Mouse (Mus musculus): Measurements from ENCODE around the gene Ech1. TPM values are rescaled to one million over a fixed set of nuclear protein-coding genes. Genes with fewer than 3 reads are reported as not detected.

The Ech1 gene
- polyA plus RNA-seq, 2 experiments = 62.4 to 92.5 TPM

- DNase-seq (ENCODE audit: low read depth in 3 of 3, low spot score in 3 of 3) (no peak), ATAC-seq (ENCODE audit: insufficient read depth) (no peak)
- no peak for TF ChIP-seq CTCF (IDR thresholded peaks at IDR 0.05; ENCODE audit: low read depth)
- no peak for TF ChIP-seq EP300 (IDR thresholded peaks at IDR 0.05; ENCODE audit: low read depth)
- Histone ChIP-seq H3K9ac (replicated peaks) (no peak overlapping the region), H3K4me2 (ENCODE audit: low read depth) (no peak overlapping the region), H3K36me3 (replicated peaks; ENCODE audit: control insufficient read depth, insufficient read depth, low read depth) (no peaks in the 10 kb centered on the region), H3K9me3 (ENCODE audit: control insufficient read depth, low read length) (no peaks in the 10 kb centered on the region), H3K27ac (no peak overlapping the region), H3K27me3 (ENCODE audit: control insufficient read depth, insufficient read depth, low read length) (no peaks in the 10 kb centered on the region; the same call in 1 of the 2 replicates), H3K4me3 (ENCODE audit: insufficient read depth in 1 of 2, low read depth in 2 of 2, low read length in 2 of 2) (no peak overlapping the region), H3K4me1 (replicated peaks; ENCODE audit: control insufficient read depth in 2 of 2, insufficient read depth in 2 of 2, low read length in 1 of 2) (peaks cover 9 to 27% of the 10 kb centered on the region in 2 experiments)
- 80% methylated on average over 10 of the region's 10 CpGs for WGBS (ENCODE audit: insufficient replicate concordance)
Observed at GRCm38 (mm10) chr7:28880554-28880953, 55.5 kb downstream of the Ech1 start.

DNA sequence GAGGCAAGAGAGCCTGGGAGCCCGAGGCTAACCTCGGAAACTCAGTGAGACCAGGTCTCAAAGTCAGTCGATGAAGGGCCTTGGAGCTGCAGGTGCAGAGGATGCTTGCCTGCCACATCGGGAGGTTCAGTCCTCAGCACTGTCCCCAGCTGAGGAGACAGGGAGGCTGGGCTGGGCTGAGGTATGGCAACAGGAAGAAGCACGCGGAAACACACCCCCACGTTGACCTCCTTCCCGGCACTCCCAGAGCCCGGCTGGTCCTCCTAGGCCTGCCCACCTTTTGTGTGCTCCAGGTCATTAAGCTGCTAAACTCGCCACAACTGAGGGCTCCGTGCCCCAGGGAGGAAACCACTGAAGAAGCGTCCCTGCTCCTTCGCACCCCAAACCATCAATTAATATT is 56.2 kb downstream of the Ech1 start, which contains the start of gene Capn12:
Gene Capn12, plus strand, starts transcription at position 224 of the 400 bp plus-strand sequence.
- Histone ChIP-seq H3K36me3 (replicated peaks; ENCODE audit: control insufficient read depth, insufficient read depth, low read depth) (no peaks in the 10 kb centered on the region), H3K27ac (no peak within 1 kb of the TSS), H3K4me2 (ENCODE audit: low read depth) (no peak within 1 kb of the TSS), H3K4me3 (ENCODE audit: insufficient read depth in 1 of 2, low read depth in 2 of 2, low read length in 2 of 2) (no peak within 1 kb of the TSS), H3K9me3 (ENCODE audit: control insufficient read depth, low read length) (no peaks in the 10 kb centered on the region), H3K27me3 (ENCODE audit: control insufficient read depth, insufficient read depth, low read length) (no peaks in the 10 kb centered on the region; the same call in 1 of the 2 replicates), H3K9ac (replicated peaks) (no peak within 1 kb of the TSS), H3K4me1 (replicated peaks; ENCODE audit: control insufficient read depth in 2 of 2, insufficient read depth in 2 of 2, low read length in 1 of 2) (peaks cover 9 to 23% of the 10 kb centered on the region in 2 experiments)
- no peak for ATAC-seq (ENCODE audit: insufficient read depth)
- WGBS (ENCODE audit: insufficient replicate concordance) = 38% methylated on average over 13 of the region's 13 CpGs
- no peak for DNase-seq (ENCODE audit: low read depth in 3 of 3, low spot score in 3 of 3)
- no peak for TF ChIP-seq EP300 (IDR thresholded peaks at IDR 0.05; ENCODE audit: low read depth)
- no peak for TF ChIP-seq CTCF (IDR thresholded peaks at IDR 0.05; ENCODE audit: low read depth)

Other genes with a start within 250 kb of the Ech1 start
- gene Samd4b, start 227.1 kb upstream of the Ech1 start, polyA plus RNA-seq (2012; rRNA removed) = 12.0 and 14.2 TPM in 2 replicates
- gene Samd4b, start 227.1 kb upstream of the Ech1 start, polyA plus RNA-seq (2014; fragmentation: Nextera tagmentation; extraction: Ambion mirVana) = 4.5 and 5.9 TPM in 2 replicates
- gene Pak4, start 227.0 kb upstream of the Ech1 start, polyA plus RNA-seq (2012; rRNA removed) = 11.5 and 12.3 TPM in 2 replicates
- gene Pak4, start 227.0 kb upstream of the Ech1 start, polyA plus RNA-seq (2014; fragmentation: Nextera tagmentation; extraction: Ambion mirVana) = 8.5 and 8.6 TPM in 2 replicates
- gene Acp7, start 193.9 kb upstream of the Ech1 start, polyA plus RNA-seq (2012; rRNA removed) = not detected in 2 replicates
- not detected in 2 replicates for gene Acp7, start 193.9 kb upstream of the Ech1 start, polyA plus RNA-seq (2014; fragmentation: Nextera tagmentation; extraction: Ambion mirVana)
- 0.37 and 0.55 TPM in 2 replicates for gene Fbxo27, start 132.4 kb upstream of the Ech1 start, polyA plus RNA-seq (2012; rRNA removed)
- 0.09 and 0.15 TPM in 2 replicates for gene Fbxo27, start 132.4 kb upstream of the Ech1 start, polyA plus RNA-seq (2014; fragmentation: Nextera tagmentation; extraction: Ambion mirVana)
- gene Fbxo17, start 108.4 kb upstream of the Ech1 start, polyA plus RNA-seq (2012; rRNA removed) = 0.68 and 0.76 TPM in 2 replicates
- gene Fbxo17, start 108.4 kb upstream of the Ech1 start, polyA plus RNA-seq (2014; fragmentation: Nextera tagmentation; extraction: Ambion mirVana) = 0.61 and 0.93 TPM in 2 replicates
- gene Mrps12, start 83.4 kb upstream of the Ech1 start, polyA plus RNA-seq (2012; rRNA removed) = 46.2 and 50.2 TPM in 2 replicates
- gene Mrps12, start 83.4 kb upstream of the Ech1 start, polyA plus RNA-seq (2014; fragmentation: Nextera tagmentation; extraction: Ambion mirVana) = 82.5 and 91.0 TPM in 2 replicates
- 11.4 and 12.7 TPM in 2 replicates for gene Sars2, start 83.2 kb upstream of the Ech1 start, polyA plus RNA-seq (2012; rRNA removed)
- 9.3 and 11.3 TPM in 2 replicates for gene Sars2, start 83.2 kb upstream of the Ech1 start, polyA plus RNA-seq (2014; fragmentation: Nextera tagmentation; extraction: Ambion mirVana)
- gene Ccer2, start 69.0 kb upstream of the Ech1 start, polyA plus RNA-seq (2012; rRNA removed) = not detected in 2 replicates
- not detected in 2 replicates for gene Ccer2, start 69.0 kb upstream of the Ech1 start, polyA plus RNA-seq (2014; fragmentation: Nextera tagmentation; extraction: Ambion mirVana)
- gene Sirt2, start 58.5 kb upstream of the Ech1 start, polyA plus RNA-seq (2012; rRNA removed) = 18.5 and 18.7 TPM in 2 replicates
- gene Sirt2, start 58.5 kb upstream of the Ech1 start, polyA plus RNA-seq (2014; fragmentation: Nextera tagmentation; extraction: Ambion mirVana) = 21.3 and 24.2 TPM in 2 replicates
- 15.0 and 19.7 TPM in 2 replicates for gene Nfkbib, start 57.7 kb upstream of the Ech1 start, polyA plus RNA-seq (2012; rRNA removed)
- 27.0 and 29.6 TPM in 2 replicates for gene Nfkbib, start 57.7 kb upstream of the Ech1 start, polyA plus RNA-seq (2014; fragmentation: Nextera tagmentation; extraction: Ambion mirVana)
- gene Rinl, start 36.2 kb upstream of the Ech1 start, polyA plus RNA-seq (2012; rRNA removed) = 4.3 and 4.7 TPM in 2 replicates
- 4.0 and 4.8 TPM in 2 replicates for gene Rinl, start 36.2 kb upstream of the Ech1 start, polyA plus RNA-seq (2014; fragmentation: Nextera tagmentation; extraction: Ambion mirVana)
- gene Hnrnpl, start 16.7 kb upstream of the Ech1 start, polyA plus RNA-seq (2012; rRNA removed) = 110 and 138 TPM in 2 replicates
- gene Hnrnpl, start 16.7 kb upstream of the Ech1 start, polyA plus RNA-seq (2014; fragmentation: Nextera tagmentation; extraction: Ambion mirVana) = 83.1 and 91.3 TPM in 2 replicates
- 2.3 and 3.3 TPM in 2 replicates for gene Lgals4, start 8.6 kb downstream of the Ech1 start, polyA plus RNA-seq (2012; rRNA removed)
- gene Lgals4, start 8.6 kb downstream of the Ech1 start, polyA plus RNA-seq (2014; fragmentation: Nextera tagmentation; extraction: Ambion mirVana) = 0.98 and 1.1 TPM in 2 replicates
- gene Lgals7, start 38.6 kb downstream of the Ech1 start, polyA plus RNA-seq (2012; rRNA removed) = 0.09 and 0.42 TPM in 2 replicates
- 0.40 TPM in 1 of 2 replicates, not detected in the other for gene Lgals7, start 38.6 kb downstream of the Ech1 start, polyA plus RNA-seq (2014; fragmentation: Nextera tagmentation; extraction: Ambion mirVana)
- gene Capn12, start 56.2 kb downstream of the Ech1 start, polyA plus RNA-seq (2012; rRNA removed) = 0.01 and 0.02 TPM in 2 replicates
- gene Capn12, start 56.2 kb downstream of the Ech1 start, polyA plus RNA-seq (2014; fragmentation: Nextera tagmentation; extraction: Ambion mirVana) = 0.15 and 0.19 TPM in 2 replicates
- gene Actn4, start 137.1 kb downstream of the Ech1 start, polyA plus RNA-seq (2012; rRNA removed) = 80.4 and 86.2 TPM in 2 replicates
- 94.5 and 105 TPM in 2 replicates for gene Actn4, start 137.1 kb downstream of the Ech1 start, polyA plus RNA-seq (2014; fragmentation: Nextera tagmentation; extraction: Ambion mirVana)
- 281 and 283 TPM in 2 replicates for gene Eif3k, start 156.6 kb downstream of the Ech1 start, polyA plus RNA-seq (2012; rRNA removed)
- gene Eif3k, start 156.6 kb downstream of the Ech1 start, polyA plus RNA-seq (2014; fragmentation: Nextera tagmentation; extraction: Ambion mirVana) = 283 and 288 TPM in 2 replicates
- 16.7 and 17.3 TPM in 2 replicates for gene Map4k1, start 156.8 kb downstream of the Ech1 start, polyA plus RNA-seq (2012; rRNA removed)
- gene Map4k1, start 156.8 kb downstream of the Ech1 start, polyA plus RNA-seq (2014; fragmentation: Nextera tagmentation; extraction: Ambion mirVana) = 24.9 and 27.4 TPM in 2 replicates